In the genomic region with DNA sequence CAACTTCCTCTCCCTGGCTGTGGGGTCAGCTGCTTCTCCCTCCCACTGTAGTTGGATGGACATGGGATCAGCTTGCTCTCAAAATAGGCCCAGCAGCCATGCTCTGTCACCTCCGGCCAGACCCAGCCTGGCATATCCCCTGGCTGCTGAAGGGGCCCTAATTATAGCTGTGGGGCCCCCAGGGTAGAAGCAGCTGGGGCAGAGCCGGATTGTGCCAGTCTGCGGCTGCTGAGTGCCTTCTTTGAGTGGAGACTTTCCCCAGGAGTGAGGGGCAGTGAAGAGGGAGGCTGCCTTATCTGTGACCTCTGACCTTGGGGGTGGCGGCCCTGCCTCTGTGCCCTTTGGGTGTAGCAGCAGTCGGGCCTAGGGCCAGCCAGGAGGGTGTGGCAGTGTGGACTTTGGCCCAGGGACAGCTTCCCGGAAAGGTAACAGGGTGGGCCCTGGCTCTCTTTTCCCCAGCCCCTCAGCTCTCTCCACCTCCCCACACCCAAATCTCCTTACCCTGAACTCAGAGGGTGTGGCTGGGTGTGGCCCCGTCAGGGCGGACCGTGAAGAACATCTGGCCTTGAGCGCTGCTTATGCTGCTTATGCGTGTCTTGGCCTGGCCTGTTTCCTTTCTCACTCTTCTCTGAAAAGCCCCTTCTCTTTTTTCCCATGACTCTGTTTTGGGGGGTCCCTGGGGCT, we compare ENCODE assay signal across 9 mouse cellular contexts. TPM values are rescaled to one million over a fixed set of nuclear protein-coding genes. Genes with fewer than 3 reads are reported as not detected.
DNase-seq lines count a peak whose midpoint lies in the region; ATAC-seq and TF ChIP-seq lines count a peak whose summit lies in the region.
"Had no signal": no experiment of that assay in that cellular context is flagged by ENCODE, and none has a peak within 500 bp of the region (broad histone marks: within the 10 kb centered on the region; RNA-seq: fewer than 3 reads in every experiment).

No protein-coding gene starts in this region.

- H3K36me3 ChIP-seq in heart, embryonic 13.5 days = peaks cover 78% of the 10 kb centered on the region
- peaks cover 60% of the 10 kb centered on the region for H3K36me3 ChIP-seq in forebrain, postnatal 0 days (ENCODE audit: insufficient read depth)

- no peaks in the 10 kb centered on the region for H3K27me3 ChIP-seq in heart, embryonic 13.5 days (replicated peaks)
- no peaks in the 10 kb centered on the region for H3K27me3 ChIP-seq in forebrain, postnatal 0 days (ENCODE audit: insufficient read depth, low read length)

- TF ChIP-seq POLR2A in lung, adult 2 months (IDR thresholded peaks at IDR 0.05; ENCODE audit: borderline replicate concordance, extremely low read depth, low read depth, low read length) = no peak

- H3K4me3 ChIP-seq in heart, embryonic 13.5 days = peak overlapping the region; percentile 3; the same call in 1 of the 2 replicates
- no peak overlapping the region for H3K4me3 ChIP-seq in lung, adult 2 months (replicated peaks; ENCODE audit: extremely low read depth, low read depth, low read length)
- H3K4me3 ChIP-seq in forebrain, postnatal 0 days (ENCODE audit: low read depth, low read length) = no peak overlapping the region

- H3K9me3 ChIP-seq in heart, embryonic 13.5 days = no peaks in the 10 kb centered on the region
- no peaks in the 10 kb centered on the region for H3K9me3 ChIP-seq in forebrain, postnatal 0 days (ENCODE audit: low read length)

- ATAC-seq in heart, embryonic 13.5 days (ENCODE audit: extremely low read depth, insufficient number of reproducible peaks, low FRiP score, low TSS enrichment) = peak; percentile 43; the same call in 1 of the 2 replicates
- ATAC-seq in forebrain, postnatal 0 days = no peak
- ATAC-seq in inflammation-experienced regulatory T-cells, adult 6 months = no peak

- peak; percentile 25 for DNase-seq in retina, postnatal 1 day
- no peak for DNase-seq in retina, embryonic 14.5 days (ENCODE audit: low spot score)
- DNase-seq in lung, adult 2 months = peak; percentile 68
- peak; percentile 84 for DNase-seq in yolk sac, embryonic 10.5 days (ENCODE audit: low spot score)
- DNase-seq in layer of hippocampus, adult 8-10 months (ENCODE audit: low spot score in 2 of 2) = no peak
- DNase-seq in forebrain, postnatal 0 days = no peak

- no peak for TF ChIP-seq CTCF in lung, adult 2 months (IDR thresholded peaks at IDR 0.05; ENCODE audit: insufficient read depth, low read length)
- TF ChIP-seq CTCF in forebrain, postnatal 0 days (IDR thresholded peaks at IDR 0.05; ENCODE audit: low read depth) = no peak

- H3K9ac ChIP-seq in heart, embryonic 13.5 days = peak overlapping the region; percentile 74
- no peak overlapping the region for H3K9ac ChIP-seq in forebrain, postnatal 0 days

- 32% methylated on average over 11 of the region's 11 CpGs for WGBS in heart, embryonic 13.5 days
- WGBS in lung, adult 2 months = 37% methylated on average over 11 of the region's 11 CpGs
- 81% methylated on average over 11 of the region's 11 CpGs for WGBS in forebrain, postnatal 0 days

- peak overlapping the region; percentile 50 for H3K4me2 ChIP-seq in heart, embryonic 13.5 days
- H3K4me2 ChIP-seq in forebrain, postnatal 0 days (ENCODE audit: low read depth) = no peak overlapping the region

- peak overlapping the region; percentile 84 for H3K27ac ChIP-seq in heart, embryonic 13.5 days (replicated peaks)
- H3K27ac ChIP-seq in forebrain, postnatal 0 days (ENCODE audit: low read depth, low read length) = no peak overlapping the region
- H3K27ac ChIP-seq: kidney, postnatal 0 days had no signal

- H3K4me1 ChIP-seq in heart, embryonic 13.5 days = peaks cover 36% of the 10 kb centered on the region
- H3K4me1 ChIP-seq in lung, adult 2 months (ENCODE audit: control insufficient read depth, insufficient read depth, low read length) = peaks cover 7% of the 10 kb centered on the region; the same call in 1 of the 2 replicates
- H3K4me1 ChIP-seq in forebrain, postnatal 0 days (ENCODE audit: insufficient read depth) = no peaks in the 10 kb centered on the region

RNA-seq across cellular contexts. Expression of a gene that starts 38.6 kb away (rescaled TPM):
- 8.5 and 9.5 TPM in 2 replicates for polyA plus RNA-seq in heart, embryonic 13.5 days (2015; fragmentation: Nextera tagmentation; extraction: Ambion mirVana)
- polyA plus RNA-seq in lung, adult 2 months (2012; rRNA removed) = 10.1 and 11.9 TPM in 2 replicates
- total RNA-seq in layer of hippocampus, adult 8-10 months (2022) = 10 to 100 TPM; 15.9 to 17.6 (median 16.4) TPM
- 17.1 and 18.3 TPM in 2 replicates for total RNA-seq in forebrain, postnatal 0 days (2014; rRNA removed)
- 5.7 and 7.2 TPM in 2 replicates for polyA plus RNA-seq in forebrain, postnatal 0 days (2015; fragmentation: Nextera tagmentation; extraction: Ambion mirVana)
- under 1 TPM; 0.36 to 0.67 (median 0.61) TPM for polyA plus RNA-seq in inflammation-experienced regulatory T-cells, adult 6 months (2017; shearing (Covaris generic))

RNA-seq across cellular contexts. Expression of a gene that starts 46.9 kb away (rescaled TPM):
- polyA plus RNA-seq in heart, embryonic 13.5 days (2015; fragmentation: Nextera tagmentation; extraction: Ambion mirVana) = 24.2 and 24.8 TPM in 2 replicates
- polyA plus RNA-seq in lung, adult 2 months (2012; rRNA removed) = 24.2 and 26.5 TPM in 2 replicates
- total RNA-seq in layer of hippocampus, adult 8-10 months (2022) = 10 to 100 TPM; 39.6 to 47.7 (median 43.0) TPM
- total RNA-seq in forebrain, postnatal 0 days (2014; rRNA removed) = 35.0 and 49.5 TPM in 2 replicates
- 13.9 and 18.7 TPM in 2 replicates for polyA plus RNA-seq in forebrain, postnatal 0 days (2015; fragmentation: Nextera tagmentation; extraction: Ambion mirVana)
- 10 to 100 TPM; 20.8 to 26.0 (median 23.6) TPM for polyA plus RNA-seq in inflammation-experienced regulatory T-cells, adult 6 months (2017; shearing (Covaris generic))

RNA-seq across cellular contexts. Expression of a gene that starts 53.7 kb away (rescaled TPM):
- polyA plus RNA-seq in heart, embryonic 13.5 days (2015; fragmentation: Nextera tagmentation; extraction: Ambion mirVana) = 19.2 and 23.4 TPM in 2 replicates
- polyA plus RNA-seq in lung, adult 2 months (2012; rRNA removed) = 28.8 and 45.9 TPM in 2 replicates
- 100 to 1,000 TPM in 1 of 4 experiments, 10 to 100 TPM in 3; 86.9 to 117 (median 95.4) TPM for total RNA-seq in layer of hippocampus, adult 8-10 months (2022)
- total RNA-seq in forebrain, postnatal 0 days (2014; rRNA removed) = 60.4 and 74.8 TPM in 2 replicates
- polyA plus RNA-seq in forebrain, postnatal 0 days (2015; fragmentation: Nextera tagmentation; extraction: Ambion mirVana) = 22.2 and 27.4 TPM in 2 replicates
- 100 to 1,000 TPM in 1 of 3 experiments, 10 to 100 TPM in 2; 94.1 to 139 (median 98.6) TPM for polyA plus RNA-seq in inflammation-experienced regulatory T-cells, adult 6 months (2017; shearing (Covaris generic))

Comparison
In these comparisons a context has a peak if more than half of its experiments do, and no peak if none do; other contexts are left out.
1. DNase-seq: peak in retina, postnatal 1 day (single experiment), lung, adult 2 months (single experiment) and yolk sac, embryonic 10.5 days (single experiment); none in retina, embryonic 14.5 days (single experiment), layer of hippocampus, adult 8-10 months (0 of 2) and forebrain, postnatal 0 days (single experiment).